8 mouse cellular contexts compared by ENCODE assay signal in the genomic region with DNA sequence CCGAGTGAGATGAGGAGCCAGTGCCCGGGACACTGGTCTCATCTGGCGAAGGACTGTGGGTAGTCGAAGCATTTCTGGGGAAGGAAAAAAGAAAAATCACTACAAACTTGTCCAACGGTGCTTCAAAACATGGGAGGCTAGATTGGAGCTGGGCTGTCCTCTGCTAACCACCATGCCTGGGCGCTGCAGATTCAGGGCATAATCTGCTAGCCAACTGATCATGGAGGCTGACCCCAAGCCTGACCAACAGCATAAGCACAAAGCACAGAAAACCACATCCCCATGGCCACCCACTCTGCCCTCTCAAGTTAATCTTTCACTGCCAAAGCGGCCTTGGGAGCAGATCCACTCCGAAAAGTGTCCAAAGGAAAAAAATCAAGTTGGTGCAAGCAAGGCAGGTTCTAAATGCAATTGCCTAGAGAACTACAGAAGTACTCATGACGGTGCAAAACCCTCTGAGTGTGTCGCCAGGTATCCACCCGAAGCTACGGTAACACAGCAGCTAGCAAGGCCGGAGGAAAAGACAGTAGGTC. TPM values are rescaled to one million over a fixed set of nuclear protein-coding genes. Genes with fewer than 3 reads are reported as not detected.
DNase-seq lines count a peak whose midpoint lies in the region; ATAC-seq lines count a peak whose summit lies in the region.

No protein-coding gene starts in this region.

- no peaks in the 10 kb centered on the region for H3K27me3 ChIP-seq in midbrain, embryonic 13.5 days

- peaks cover 35% of the 10 kb centered on the region for H3K36me3 ChIP-seq in midbrain, embryonic 13.5 days

- H3K4me1 ChIP-seq in midbrain, embryonic 13.5 days (replicated peaks) = peaks cover 47% of the 10 kb centered on the region

- no peaks in the 10 kb centered on the region for H3K9me3 ChIP-seq in midbrain, embryonic 13.5 days

- DNase-seq in cerebellum, postnatal 25 days = peak; percentile 19 to 29
- DNase-seq in cerebellum, postnatal 14 days = no peak
- DNase-seq in 416B (ENCODE audit: low read depth) = peak; percentile 64
- peak; percentile 54 for DNase-seq in embryo, embryonic 10.5 days (ENCODE audit: low spot score)
- peak; percentile 6 to 7 for DNase-seq in heart, postnatal 14 days
- DNase-seq in layer of hippocampus, postnatal 10 days (ENCODE audit: low spot score in 2 of 2) = peak; percentile 15 to 21
- DNase-seq in spleen, postnatal 14 days (ENCODE audit: low spot score in 2 of 2) = no peak

- no peak for ATAC-seq in midbrain, embryonic 13.5 days

- H3K27ac ChIP-seq in midbrain, embryonic 13.5 days = peak overlapping the region; percentile 97

- H3K4me3 ChIP-seq in midbrain, embryonic 13.5 days (replicated peaks) = peak overlapping the region; percentile 95

- intact Hi-C loops in heart, postnatal 14 days (cut with DNase I) = loop anchor here (1.0 to 5.0 kb wide), 5 partner anchors 34 to 295 kb away; a partner anchor contains a TSS

- 1% methylated on average over 13 of the region's 13 CpGs for WGBS in midbrain, embryonic 13.5 days

- peak overlapping the region; percentile 98 for H3K4me2 ChIP-seq in midbrain, embryonic 13.5 days (replicated peaks)

- H3K9ac ChIP-seq in midbrain, embryonic 13.5 days (replicated peaks) = peak overlapping the region; percentile 95

RNA-seq across cellular contexts. Expression of a gene that starts 1.0 kb away (rescaled TPM):
- total RNA-seq in heart, postnatal 14 days (2021) = 100 to 1,000 TPM; 125 TPM
- 100 to 1,000 TPM; 103 to 106 TPM for total RNA-seq in layer of hippocampus, postnatal 10 days (2021)
- polyA plus RNA-seq in midbrain, embryonic 13.5 days (2015; fragmentation: Nextera tagmentation; extraction: Ambion mirVana) = 294 and 301 TPM in 2 replicates

RNA-seq across cellular contexts. Expression of a gene that starts 1.1 kb away (rescaled TPM):
- total RNA-seq in heart, postnatal 14 days (2021) = 100 to 1,000 TPM; 331 to 362 TPM
- 100 to 1,000 TPM; 214 to 215 TPM for total RNA-seq in layer of hippocampus, postnatal 10 days (2021)
- 295 and 300 TPM in 2 replicates for polyA plus RNA-seq in midbrain, embryonic 13.5 days (2015; fragmentation: Nextera tagmentation; extraction: Ambion mirVana)

RNA-seq across cellular contexts. Expression of a gene that starts 34.4 kb away (rescaled TPM):
- total RNA-seq in heart, postnatal 14 days (2021) = 10 to 100 TPM; 47.3 to 61.7 TPM
- 10 to 100 TPM; 19.8 to 22.8 TPM for total RNA-seq in layer of hippocampus, postnatal 10 days (2021)
- polyA plus RNA-seq in midbrain, embryonic 13.5 days (2015; fragmentation: Nextera tagmentation; extraction: Ambion mirVana) = 33.1 and 35.2 TPM in 2 replicates

RNA-seq across cellular contexts. Expression of a gene that starts 44.1 kb away (rescaled TPM):
- total RNA-seq in heart, postnatal 14 days (2021) = 10 to 100 TPM; 36.6 to 38.2 TPM
- total RNA-seq in layer of hippocampus, postnatal 10 days (2021) = 10 to 100 TPM; 64.7 to 79.4 TPM
- 189 and 208 TPM in 2 replicates for polyA plus RNA-seq in midbrain, embryonic 13.5 days (2015; fragmentation: Nextera tagmentation; extraction: Ambion mirVana)

RNA-seq across cellular contexts. Expression of a gene that starts 59.7 kb away (rescaled TPM):
- total RNA-seq in heart, postnatal 14 days (2021) = 100 to 1,000 TPM; 100 to 106 TPM
- total RNA-seq in layer of hippocampus, postnatal 10 days (2021) = 100 to 1,000 TPM; 168 to 180 TPM
- 342 and 394 TPM in 2 replicates for polyA plus RNA-seq in midbrain, embryonic 13.5 days (2015; fragmentation: Nextera tagmentation; extraction: Ambion mirVana)

Comparison
In these comparisons a context has a peak if more than half of its experiments do, and no peak if none do; other contexts are left out.
1. DNase-seq: peak in cerebellum, postnatal 25 days (2 of 2), 416B (single experiment), embryo, embryonic 10.5 days (single experiment), heart, postnatal 14 days (2 of 2) and layer of hippocampus, postnatal 10 days (2 of 2); none in cerebellum, postnatal 14 days (0 of 2) and spleen, postnatal 14 days (0 of 2).